Mouse (Mus musculus) kidney, embryonic 16.5 days (tissue): ENCODE measurements at regions not wholly inside any gene's neighbourhood (a gene's known extent, or its start where the extent isn't known, plus 50 kb on each side); places are given as distances from the start of the nearest gene placed in this dataset.

Experiments used
- ATAC-seq: fragments of 200-750 bp; cut with Nextera tagmentation; 2 replicates; pipeline ENCODE4 v1.8.0; 2017; ENCODE audit warnings: moderate TSS enrichment; ENCODE audit not compliant: low FRiP score, low TSS enrichment
- H3K27ac ChIP-seq: fragments of 300-500 bp; sonication (generic); 2 replicates; pipeline ENCODE4 v1.5.1; 2014; ENCODE audit warnings: low read length
- H3K27me3 ChIP-seq: fragments of 300-500 bp; sonication (generic); 2 replicates; pipeline ENCODE4 v1.6.1; 2014; ENCODE audit warnings: low read length, control low read depth, mixed read lengths; ENCODE audit not compliant: insufficient read depth
- H3K36me3 ChIP-seq: fragments of 300-500 bp; sonication (generic); 2 replicates; pipeline ENCODE4 v1.6.1; 2014; ENCODE audit warnings: low read length, control low read depth, mixed read lengths; ENCODE audit not compliant: insufficient read depth
- H3K4me1 ChIP-seq: fragments of 300-500 bp; sonication (generic); 2 replicates; pipeline ENCODE4 v1.6.1; 2014; ENCODE audit warnings: low read length, control low read depth, mixed read lengths; ENCODE audit not compliant: insufficient read depth
- H3K4me2 ChIP-seq: fragments of 300-500 bp; sonication (generic); replicated peaks from 2 replicates; pipeline ENCODE4 v1.6.1; 2014; ENCODE audit warnings: low read depth, low read length
- H3K4me3 ChIP-seq: fragments of 300-500 bp; sonication (generic); 2 replicates; pipeline ENCODE4 v1.5.1; 2014; ENCODE audit warnings: mild to moderate bottlenecking, low read length
- H3K9ac ChIP-seq: fragments of 300-500 bp; sonication (generic); replicated peaks from 2 replicates; pipeline ENCODE4 v1.6.1; 2014; ENCODE audit warnings: low read length
- H3K9me3 ChIP-seq: fragments of 300-500 bp; sonication (generic); 2 replicates; pipeline ENCODE4 v1.6.1; 2016; ENCODE audit warnings: low read length, control low read depth
- WGBS: fragments of 180-500 bp; shearing (Covaris S2); extraction: QIAGEN DNeasy Blood & Tissue Kit; methylation state at CpG from one replicate; pipeline ENCODE4 v1.1.7; 2014; 5-methylcytosine and 5-hydroxymethylcytosine counted together

DNA sequence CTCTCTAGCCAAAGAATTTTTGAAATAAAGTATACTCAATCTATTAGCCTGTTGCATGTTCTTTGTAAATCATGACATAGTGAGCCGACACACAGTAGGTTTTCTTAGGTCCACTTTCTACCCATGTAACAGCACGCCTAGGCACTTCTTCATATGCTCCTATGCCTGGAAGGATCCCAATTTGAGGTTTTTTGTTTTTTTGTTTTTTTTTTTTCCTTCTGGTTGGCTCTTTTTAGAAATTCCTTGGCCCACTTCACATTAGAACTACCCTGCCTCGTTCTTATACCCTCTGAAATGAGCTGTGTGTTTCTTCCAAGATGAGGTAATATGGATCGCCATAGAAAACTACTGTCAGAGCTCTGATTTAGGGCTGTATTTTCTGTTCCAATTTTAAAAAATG lies 443.6 kb downstream of the Gm43517 start:
- Histone ChIP-seq H3K4me2 (no peak overlapping the region), H3K36me3 (no peaks in the 10 kb centered on the region), H3K9ac (no peak overlapping the region), H3K27ac (no peak overlapping the region), H3K4me1 (no peaks in the 10 kb centered on the region), H3K4me3 (no peak overlapping the region), H3K27me3 (no peaks in the 10 kb centered on the region), H3K9me3 (no peaks in the 10 kb centered on the region)
- ATAC-seq: no peak
- 82% methylated on average over 4 of the region's 4 CpGs for WGBS

DNA sequence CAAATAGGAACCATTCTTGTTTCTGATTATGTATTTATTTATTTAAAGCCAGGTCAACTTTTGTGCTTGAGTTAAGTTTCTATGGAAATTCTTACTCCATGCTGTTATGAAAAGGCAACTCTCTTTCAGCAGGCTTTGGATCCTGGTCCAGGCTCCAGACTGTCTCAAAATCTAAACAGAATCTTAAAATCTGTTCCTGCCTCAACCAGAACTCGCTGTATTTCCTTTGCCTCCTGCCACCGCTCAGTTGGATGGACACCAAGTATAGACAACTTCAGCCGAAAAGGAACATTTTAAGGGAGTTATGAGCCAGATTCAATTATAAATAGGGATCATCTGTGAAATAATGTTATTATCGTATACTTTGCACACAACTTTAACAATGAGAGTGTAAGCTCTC lies 445.7 kb downstream of the Gm43517 start:
- ATAC-seq: no peak
- H3K27ac ChIP-seq: no peak overlapping the region

DNA sequence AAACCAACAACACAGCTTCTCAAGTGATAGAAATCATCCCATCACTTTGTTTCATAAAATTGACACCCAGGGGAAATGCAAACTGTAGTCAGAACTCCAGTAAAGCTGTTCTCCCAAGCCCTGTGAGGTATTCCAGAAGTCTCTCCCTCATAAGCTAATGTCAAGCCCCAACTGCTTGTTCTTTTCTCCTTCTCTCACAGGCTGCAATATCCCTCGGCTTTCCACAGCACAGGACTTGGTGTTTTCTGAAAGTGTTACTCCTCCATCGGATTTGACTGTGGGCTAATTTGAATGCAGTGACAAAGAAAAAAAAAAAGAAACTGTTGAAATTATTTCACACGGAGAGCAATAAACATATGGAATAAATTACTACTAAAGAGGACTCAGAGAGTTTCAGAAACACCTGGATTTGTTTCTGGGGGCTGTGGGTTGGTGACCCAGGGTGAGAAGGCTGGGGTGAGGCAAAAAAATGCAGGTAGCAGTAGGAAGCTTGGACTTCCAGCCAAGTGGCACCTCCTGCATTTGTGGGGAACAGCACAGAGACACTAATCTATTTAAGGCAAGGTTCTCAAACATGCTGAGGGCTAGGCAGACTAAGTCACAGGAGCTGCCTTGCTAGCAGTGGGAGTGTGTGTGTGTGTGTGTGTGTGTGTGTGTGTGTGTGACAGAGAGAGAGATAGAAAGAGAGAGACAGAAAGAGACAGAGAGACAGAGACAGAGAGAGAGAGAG lies 447.3 kb downstream of the Gm43517 start:
- no peaks in the 10 kb centered on the region for H3K36me3 ChIP-seq
- 63% methylated on average over 3 of the region's 3 CpGs for WGBS
- H3K4me1 ChIP-seq: no peaks in the 10 kb centered on the region
- ATAC-seq: no peak
- no peaks in the 10 kb centered on the region for H3K27me3 ChIP-seq
- no peak overlapping the region for H3K4me3 ChIP-seq
- H3K9ac ChIP-seq: no peak overlapping the region
- no peak overlapping the region for H3K27ac ChIP-seq
- no peaks in the 10 kb centered on the region for H3K9me3 ChIP-seq
- no peak overlapping the region for H3K4me2 ChIP-seq

More for the DNA sequence above, 445.7 kb downstream of the Gm43517 start:
- Histone ChIP-seq H3K9me3 (no peaks in the 10 kb centered on the region), H3K4me1 (no peaks in the 10 kb centered on the region), H3K27me3 (no peaks in the 10 kb centered on the region), H3K9ac (no peak overlapping the region), H3K4me2 (no peak overlapping the region), H3K36me3 (no peaks in the 10 kb centered on the region), H3K4me3 (no peak overlapping the region)
- 96% methylated on average over 4 of the region's 4 CpGs for WGBS

DNA sequence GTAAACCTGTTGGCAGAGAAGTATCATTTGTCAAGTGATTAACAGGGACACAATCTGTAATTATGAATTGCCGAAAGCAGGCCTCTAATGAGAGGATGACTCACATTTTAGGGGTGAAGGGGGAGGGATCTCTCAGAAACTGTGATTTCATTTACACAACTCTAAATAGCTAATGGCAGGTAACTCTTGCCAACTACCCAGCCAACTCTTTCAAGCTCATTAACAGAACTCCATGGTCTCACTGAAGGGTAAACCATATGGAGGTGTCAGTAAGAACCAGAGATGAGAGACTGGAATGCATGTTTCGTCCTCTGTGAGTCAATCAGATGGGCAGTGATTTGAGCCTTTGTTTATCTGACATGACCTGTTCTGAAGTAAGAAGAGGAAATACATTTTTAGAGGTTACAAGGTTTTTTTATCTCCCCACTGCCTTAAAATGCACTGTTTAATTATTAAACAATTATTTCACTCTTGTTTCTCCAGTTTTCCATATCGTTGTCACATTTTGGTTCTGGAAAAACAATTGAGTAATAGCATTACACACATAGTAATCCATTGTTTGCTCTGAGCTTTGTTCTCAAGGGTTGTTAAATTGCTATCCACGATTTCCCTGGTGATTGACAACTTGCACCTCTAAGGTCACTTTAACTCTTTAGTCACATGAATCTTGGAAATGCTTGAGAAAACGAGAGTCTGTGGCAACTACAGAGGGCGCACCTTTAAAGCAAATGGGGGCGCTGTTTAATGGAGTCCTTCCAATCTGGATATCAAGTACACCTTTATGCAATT lies 451.5 kb downstream of the Gm43517 start:
- Histone ChIP-seq H3K4me1 (no peaks in the 10 kb centered on the region), H3K27ac (no peak overlapping the region), H3K27me3 (no peaks in the 10 kb centered on the region), H3K36me3 (no peaks in the 10 kb centered on the region), H3K4me2 (no peak overlapping the region), H3K9ac (no peak overlapping the region), H3K4me3 (no peak overlapping the region), H3K9me3 (no peaks in the 10 kb centered on the region)
- 47% methylated on average over 7 of the region's 7 CpGs for WGBS
- ATAC-seq: no peak

DNA sequence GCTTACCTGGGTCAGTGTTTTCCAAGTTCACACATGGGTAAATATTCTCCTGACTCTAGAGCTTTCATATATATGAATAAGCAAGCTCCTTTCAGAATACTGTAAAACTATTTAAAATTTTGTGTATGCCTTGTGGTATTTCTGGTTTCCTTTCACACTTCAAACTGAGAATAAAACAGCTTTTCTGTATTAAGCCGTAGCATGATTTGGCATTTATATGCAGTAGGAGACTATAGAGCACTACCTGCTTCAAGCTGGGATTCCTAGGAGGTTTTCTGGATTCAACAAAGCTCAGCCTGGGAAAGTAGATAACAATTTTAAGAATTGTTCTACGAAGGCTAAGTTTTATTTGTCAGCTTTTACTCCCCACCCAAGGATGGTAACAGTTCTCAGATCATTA lies 500.5 kb downstream of the Gm43517 start:
- Histone ChIP-seq H3K4me1 (no peaks in the 10 kb centered on the region), H3K27me3 (no peaks in the 10 kb centered on the region), H3K9ac (no peak overlapping the region), H3K4me3 (no peak overlapping the region), H3K4me2 (no peak overlapping the region), H3K9me3 (no peaks in the 10 kb centered on the region), H3K36me3 (no peaks in the 10 kb centered on the region), H3K27ac (no peak overlapping the region)
- 78% methylated on average over 2 of the region's 2 CpGs for WGBS
- no peak for ATAC-seq

DNA sequence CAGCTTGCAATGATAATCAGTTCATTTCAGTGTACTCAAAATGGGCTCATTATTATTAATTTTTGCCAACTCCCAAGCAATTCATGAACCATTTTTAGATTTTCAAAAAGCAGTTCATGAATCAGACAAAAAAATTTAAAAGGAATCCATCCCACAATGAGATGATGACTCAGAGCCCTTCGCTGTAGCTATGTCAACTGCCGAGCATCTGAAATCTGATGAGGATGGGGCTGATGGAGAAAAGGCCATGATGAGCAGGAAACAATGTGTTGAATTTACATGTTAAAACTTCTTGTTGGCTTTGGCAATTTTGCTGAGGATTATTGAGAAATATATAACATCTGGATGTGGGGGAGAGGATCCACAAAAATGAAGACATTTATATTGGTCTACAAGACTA lies 502.3 kb downstream of the Gm43517 start:
- no peak overlapping the region for H3K27ac ChIP-seq
- H3K9me3 ChIP-seq: no peaks in the 10 kb centered on the region
- no peak overlapping the region for H3K4me3 ChIP-seq
- no peaks in the 10 kb centered on the region for H3K36me3 ChIP-seq
- H3K4me2 ChIP-seq: no peak overlapping the region
- no peaks in the 10 kb centered on the region for H3K4me1 ChIP-seq
- H3K27me3 ChIP-seq: no peaks in the 10 kb centered on the region
- H3K9ac ChIP-seq: no peak overlapping the region
- 87% methylated on average over 2 of the region's 2 CpGs for WGBS
- ATAC-seq: no peak

DNA sequence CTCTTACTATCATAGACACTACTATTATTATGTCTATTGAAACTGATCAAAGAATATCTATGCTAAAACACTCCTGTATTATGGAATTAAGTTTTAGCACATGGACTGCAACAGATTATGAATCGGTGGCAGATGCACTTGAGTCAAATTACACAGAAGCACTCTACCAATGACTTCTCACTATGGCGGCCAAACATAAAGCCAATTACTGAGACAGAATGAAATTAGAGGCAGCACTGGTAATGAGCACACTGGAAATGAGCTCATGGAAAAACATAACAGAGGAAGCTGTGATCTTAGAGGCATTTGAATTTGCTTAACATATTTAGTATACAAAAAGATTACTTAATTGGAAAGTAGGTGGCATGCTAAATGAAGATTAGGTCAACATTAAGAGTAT lies 512.8 kb downstream of the Gm43517 start:
- H3K9me3 ChIP-seq: no peaks in the 10 kb centered on the region
- WGBS: 86% methylated on average over 2 of the region's 2 CpGs
- no peaks in the 10 kb centered on the region for H3K27me3 ChIP-seq
- no peaks in the 10 kb centered on the region for H3K4me1 ChIP-seq
- no peak overlapping the region for H3K27ac ChIP-seq
- no peak overlapping the region for H3K4me3 ChIP-seq
- no peaks in the 10 kb centered on the region for H3K36me3 ChIP-seq
- ATAC-seq: no peak
- H3K4me2 ChIP-seq: no peak overlapping the region
- no peak overlapping the region for H3K9ac ChIP-seq

DNA sequence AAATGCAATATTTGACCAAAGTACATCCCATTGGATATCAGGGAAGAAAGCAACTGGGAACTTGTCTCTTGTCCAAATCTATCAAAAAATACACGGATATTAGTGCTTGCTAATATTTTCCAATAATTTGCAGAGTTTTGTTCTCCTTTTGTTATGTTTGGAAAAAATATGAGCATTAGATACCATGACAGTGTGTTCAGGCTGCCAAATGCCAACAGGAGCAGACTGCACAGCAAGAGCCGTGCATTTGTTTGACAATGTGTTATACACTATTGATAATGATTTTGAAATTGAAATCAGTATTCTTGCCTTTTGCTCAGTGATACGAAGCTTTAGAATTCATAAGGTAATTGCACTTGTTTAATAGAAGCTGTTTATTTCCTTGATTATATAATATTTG lies 530.7 kb downstream of the Gm43517 start:
- Histone ChIP-seq H3K4me1 (no peaks in the 10 kb centered on the region), H3K27ac (no peak overlapping the region), H3K27me3 (no peaks in the 10 kb centered on the region), H3K9me3 (no peaks in the 10 kb centered on the region), H3K36me3 (no peaks in the 10 kb centered on the region), H3K9ac (no peak overlapping the region), H3K4me3 (no peak overlapping the region), H3K4me2 (no peak overlapping the region)
- 85% methylated on average over 3 of the region's 3 CpGs for WGBS
- ATAC-seq: no peak

DNA sequence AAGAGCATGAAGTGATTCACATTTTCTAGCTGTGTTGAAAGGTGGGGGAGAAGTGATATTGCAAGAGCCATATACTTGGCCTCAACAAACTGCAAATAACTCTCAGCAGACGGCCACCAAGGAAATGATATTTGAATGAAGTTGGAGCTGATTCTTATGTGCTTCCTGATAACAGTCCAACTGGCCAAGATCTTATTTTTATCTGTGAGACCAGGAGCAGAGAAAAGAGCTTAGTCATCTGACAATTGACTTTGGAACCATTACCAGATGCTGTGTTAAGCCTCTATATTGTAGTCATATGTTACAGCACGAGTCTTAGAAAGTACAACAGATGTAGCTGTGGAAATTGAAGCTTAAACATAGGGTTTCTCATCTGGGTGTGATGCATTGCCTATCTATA lies 536.6 kb downstream of the Gm43517 start:
- Histone ChIP-seq H3K9me3 (no peaks in the 10 kb centered on the region), H3K36me3 (no peaks in the 10 kb centered on the region), H3K4me2 (no peak overlapping the region), H3K27me3 (no peaks in the 10 kb centered on the region), H3K9ac (no peak overlapping the region), H3K27ac (no peak overlapping the region), H3K4me1 (no peaks in the 10 kb centered on the region), H3K4me3 (no peak overlapping the region)
- ATAC-seq: no peak
- 81% methylated on average over 2 of the region's 2 CpGs for WGBS

DNA sequence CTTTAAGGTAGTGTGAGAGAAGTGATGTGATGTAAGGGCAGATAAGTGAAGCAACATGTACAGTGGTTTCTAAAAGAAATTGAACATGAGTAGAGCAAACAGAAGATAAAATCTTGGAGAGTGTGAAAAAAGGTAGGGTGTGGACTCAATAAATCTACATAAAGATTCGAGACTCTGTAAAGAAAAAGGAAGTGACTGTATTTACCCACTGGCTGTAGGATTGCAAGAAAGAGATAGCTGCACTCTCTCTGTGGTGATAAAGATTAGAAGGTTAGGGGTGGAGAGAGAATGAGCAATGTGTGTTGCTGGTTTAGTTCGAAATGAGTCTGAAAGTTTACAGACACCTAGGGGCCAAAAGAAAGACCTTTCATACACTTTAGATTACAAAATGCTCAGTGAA lies 555.8 kb downstream of the Gm43517 start:
- Histone ChIP-seq H3K9ac (no peak overlapping the region), H3K4me1 (no peaks in the 10 kb centered on the region), H3K27ac (no peak overlapping the region), H3K9me3 (no peaks in the 10 kb centered on the region), H3K4me3 (no peak overlapping the region), H3K4me2 (no peak overlapping the region), H3K36me3 (no peaks in the 10 kb centered on the region), H3K27me3 (no peaks in the 10 kb centered on the region)
- 67% methylated on average over 2 of the region's 2 CpGs for WGBS
- no peak for ATAC-seq
